Comparison of ENCODE assay signal across 8 mouse cellular contexts in genomic region chr6:147092136-147092535, GRCm38 (mm10). TPM values are rescaled to one million over a fixed set of nuclear protein-coding genes. Genes with fewer than 3 reads are reported as not detected.
DNase-seq lines count a peak whose midpoint lies in the region; ATAC-seq and TF ChIP-seq lines count a peak whose summit lies in the region.

No protein-coding gene starts in this region.

- peaks cover 46% of the 10 kb centered on the region for H3K36me3 ChIP-seq in G1E (replicated peaks)
- peaks cover 10% of the 10 kb centered on the region for H3K36me3 ChIP-seq in erythroblast, embryonic 14.5 days (ENCODE audit: control insufficient read depth)
- peaks cover 25% of the 10 kb centered on the region for H3K36me3 ChIP-seq in heart, embryonic 13.5 days
- H3K36me3 ChIP-seq in kidney, embryonic 16.5 days (ENCODE audit: insufficient read depth, low read length), result no peaks in the 10 kb centered on the region; the same call in 1 of the 2 replicates
- H3K36me3 ChIP-seq in liver, embryonic 13.5 days, result peaks cover 19% of the 10 kb centered on the region
- H3K36me3 ChIP-seq in neural tube, embryonic 15.5 days, result 0 out of 2 replicates have a peak, but pooled peaks cover 6% of the 10 kb centered on the region

- peaks cover 40% of the 10 kb centered on the region for H3K4me1 ChIP-seq in G1E (ENCODE audit: insufficient read depth, low read depth, low read length)
- peaks cover 26% of the 10 kb centered on the region for H3K4me1 ChIP-seq in erythroblast, embryonic 14.5 days (ENCODE audit: control insufficient read depth)
- peaks cover 40% of the 10 kb centered on the region for H3K4me1 ChIP-seq in heart, embryonic 13.5 days
- H3K4me1 ChIP-seq in kidney, embryonic 16.5 days (ENCODE audit: insufficient read depth, low read length), result peaks cover 20% of the 10 kb centered on the region
- peaks cover 40% of the 10 kb centered on the region for H3K4me1 ChIP-seq in liver, embryonic 13.5 days (replicated peaks)
- H3K4me1 ChIP-seq in neural tube, embryonic 15.5 days, result peaks cover 43% of the 10 kb centered on the region

- TF ChIP-seq CTCF in G1E (IDR thresholded peaks at IDR 0.05; ENCODE audit: low read depth, low read length), result no peak
- no peak for TF ChIP-seq CTCF in brain, embryonic 14.5 days (IDR thresholded peaks at IDR 0.05; ENCODE audit: borderline replicate concordance, extremely low read depth, insufficient read depth, insufficient read length)

- DNase-seq in G1E (ENCODE audit: low spot score), result peak; percentile 23
- peak; percentile 72 for DNase-seq in brain, embryonic 14.5 days (ENCODE audit: low read depth)
- DNase-seq in liver, embryonic 13.5 days, result peak; percentile 4

- H3K27ac ChIP-seq in heart, embryonic 13.5 days (replicated peaks), result peak overlapping the region; percentile 87
- no peak overlapping the region for H3K27ac ChIP-seq in kidney, embryonic 16.5 days (ENCODE audit: low read length)
- H3K27ac ChIP-seq in liver, embryonic 13.5 days, result peak overlapping the region; percentile 72
- H3K27ac ChIP-seq in neural tube, embryonic 15.5 days (replicated peaks), result peak overlapping the region; percentile 93

- peak overlapping the region; percentile 93 for H3K9ac ChIP-seq in heart, embryonic 13.5 days
- peak overlapping the region; percentile 93 for H3K9ac ChIP-seq in kidney, embryonic 16.5 days (replicated peaks; ENCODE audit: low read length)
- peak overlapping the region; percentile 84 for H3K9ac ChIP-seq in liver, embryonic 13.5 days
- peak overlapping the region; percentile 93 for H3K9ac ChIP-seq in neural tube, embryonic 15.5 days (replicated peaks)

- peak overlapping the region; percentile 100 for H3K4me3 ChIP-seq in G1E (ENCODE audit: low read depth, low read length)
- H3K4me3 ChIP-seq in erythroblast, embryonic 14.5 days (replicated peaks), result peak overlapping the region; percentile 82
- H3K4me3 ChIP-seq in heart, embryonic 13.5 days, result peak overlapping the region; percentile 78
- H3K4me3 ChIP-seq in kidney, embryonic 16.5 days (ENCODE audit: low read length), result peak overlapping the region; percentile 77
- peak overlapping the region; percentile 81 for H3K4me3 ChIP-seq in liver, embryonic 13.5 days (replicated peaks)
- H3K4me3 ChIP-seq in neural tube, embryonic 15.5 days (replicated peaks), result peak overlapping the region; percentile 89

- WGBS in heart, embryonic 13.5 days, result 2% methylated on average over 15 of the region's 15 CpGs
- 5% methylated on average over 15 of the region's 15 CpGs for WGBS in kidney, embryonic 16.5 days
- 2% methylated on average over 15 of the region's 15 CpGs for WGBS in liver, embryonic 13.5 days (ENCODE audit: insufficient replicate concordance)
- WGBS in neural tube, embryonic 15.5 days, result 2% methylated on average over 15 of the region's 15 CpGs

- H3K27me3 ChIP-seq in G1E (ENCODE audit: insufficient read depth, low read length), result no peaks in the 10 kb centered on the region
- peaks cover 9% of the 10 kb centered on the region for H3K27me3 ChIP-seq in erythroblast, embryonic 14.5 days (ENCODE audit: control insufficient read depth)
- H3K27me3 ChIP-seq in heart, embryonic 13.5 days (replicated peaks), result peaks cover 13% of the 10 kb centered on the region; the same call in 1 of the 2 replicates
- H3K27me3 ChIP-seq in kidney, embryonic 16.5 days (ENCODE audit: insufficient read depth, low read length), result peaks cover 16% of the 10 kb centered on the region; the same call in 1 of the 2 replicates
- H3K27me3 ChIP-seq in liver, embryonic 13.5 days, result peaks cover 9% of the 10 kb centered on the region
- no peaks in the 10 kb centered on the region for H3K27me3 ChIP-seq in neural tube, embryonic 15.5 days (replicated peaks)

- TF ChIP-seq POLR2A in brain, embryonic 14.5 days (IDR thresholded peaks at IDR 0.05; ENCODE audit: borderline replicate concordance, extremely low read depth, insufficient read depth, insufficient read length, poor library complexity, severe bottlenecking), result no peak

- H3K4me2 ChIP-seq in heart, embryonic 13.5 days, result peak overlapping the region; percentile 95
- peak overlapping the region; percentile 90 for H3K4me2 ChIP-seq in kidney, embryonic 16.5 days (replicated peaks; ENCODE audit: low read depth, low read length)
- peak overlapping the region; percentile 89 for H3K4me2 ChIP-seq in liver, embryonic 13.5 days
- H3K4me2 ChIP-seq in neural tube, embryonic 15.5 days, result peak overlapping the region; percentile 93

- peaks cover 3% of the 10 kb centered on the region; the same call in 1 of the 2 replicates for H3K9me3 ChIP-seq in G1E (replicated peaks)
- H3K9me3 ChIP-seq in erythroblast, embryonic 14.5 days (ENCODE audit: control insufficient read depth, low read length), result no peaks in the 10 kb centered on the region
- 0 out of 2 replicates have a peak, but pooled peaks cover 4% of the 10 kb centered on the region for H3K9me3 ChIP-seq in heart, embryonic 13.5 days
- no peaks in the 10 kb centered on the region for H3K9me3 ChIP-seq in kidney, embryonic 16.5 days (ENCODE audit: low read length)
- H3K9me3 ChIP-seq in liver, embryonic 13.5 days (replicated peaks), result no peaks in the 10 kb centered on the region
- no peaks in the 10 kb centered on the region for H3K9me3 ChIP-seq in neural tube, embryonic 15.5 days (replicated peaks)

- ATAC-seq in G1E (ENCODE audit: extremely low read depth, insufficient number of reproducible peaks, low FRiP score, poor library complexity, severe bottlenecking), result no peak
- peak; percentile 15; the same call in 1 of the 2 replicates for ATAC-seq in heart, embryonic 13.5 days (ENCODE audit: extremely low read depth, insufficient number of reproducible peaks, low FRiP score, low TSS enrichment)
- peak; percentile 16 for ATAC-seq in kidney, embryonic 16.5 days (ENCODE audit: low FRiP score, low TSS enrichment)
- ATAC-seq in liver, embryonic 13.5 days (ENCODE audit: low read depth), result peak; percentile 6; the same call in 1 of the 2 replicates
- peak; percentile 37 for ATAC-seq in neural tube, embryonic 15.5 days (ENCODE audit: low FRiP score)
- ATAC-seq in activated CD4-positive, CD25-positive, alpha-beta regulatory T cell, adult 4 months, result no peak

RNA-seq across cellular contexts. Expression of gene Klhl42, which starts 1.0 kb away (rescaled TPM):
- total RNA-seq in G1E (2014; fragmentation: Nextera tagmentation) (11.3 and 15.7 TPM in 2 replicates), G1E (2017) (7.3 and 8.0 TPM in 2 replicates)
- polyA plus RNA-seq in G1E (2012), result 3.8 and 4.4 TPM in 2 replicates
- 10.9 and 13.0 TPM in 2 replicates for polyA plus RNA-seq in brain, embryonic 14.5 days (2012; rRNA removed)
- 0.01 and 0.02 TPM in 2 replicates for polyA plus RNA-seq in erythroblast, embryonic 14.5 days (2012)
- 3.6 and 3.9 TPM in 2 replicates for polyA plus RNA-seq in heart, embryonic 13.5 days (2015; fragmentation: Nextera tagmentation; extraction: Ambion mirVana)
- 6.0 and 7.0 TPM in 2 replicates for polyA plus RNA-seq in kidney, embryonic 16.5 days (2015; fragmentation: Nextera tagmentation; extraction: Ambion mirVana)
- polyA plus RNA-seq in liver, embryonic 13.5 days (2015; fragmentation: Nextera tagmentation; extraction: Ambion mirVana), result 1.7 and 2.0 TPM in 2 replicates
- polyA plus RNA-seq in neural tube, embryonic 15.5 days (2015; fragmentation: Nextera tagmentation; extraction: Ambion mirVana), result 7.4 and 7.5 TPM in 2 replicates
- 10 to 100 TPM; 18.0 to 21.9 TPM for polyA plus RNA-seq in activated CD4-positive, CD25-positive, alpha-beta regulatory T cell, adult 4 months (2017; shearing (Covaris generic))

RNA-seq across cellular contexts. Expression of gene Mansc4, which starts 5.3 kb away (rescaled TPM):
- total RNA-seq in G1E (2014; fragmentation: Nextera tagmentation) (not detected in 2 replicates), G1E (2017) (not detected in 2 replicates)
- not detected in 2 replicates for polyA plus RNA-seq in G1E (2012)
- 0.35 and 0.59 TPM in 2 replicates for polyA plus RNA-seq in brain, embryonic 14.5 days (2012; rRNA removed)
- not detected in 2 replicates for polyA plus RNA-seq in erythroblast, embryonic 14.5 days (2012)
- 0.48 and 0.51 TPM in 2 replicates for polyA plus RNA-seq in heart, embryonic 13.5 days (2015; fragmentation: Nextera tagmentation; extraction: Ambion mirVana)
- 5.3 and 5.9 TPM in 2 replicates for polyA plus RNA-seq in kidney, embryonic 16.5 days (2015; fragmentation: Nextera tagmentation; extraction: Ambion mirVana)
- polyA plus RNA-seq in liver, embryonic 13.5 days (2015; fragmentation: Nextera tagmentation; extraction: Ambion mirVana), result not detected in 2 replicates
- 1.1 and 1.2 TPM in 2 replicates for polyA plus RNA-seq in neural tube, embryonic 15.5 days (2015; fragmentation: Nextera tagmentation; extraction: Ambion mirVana)
- 1 to 10 TPM in 1 of 2 experiments, not detected in 1; 1.1 TPM for polyA plus RNA-seq in activated CD4-positive, CD25-positive, alpha-beta regulatory T cell, adult 4 months (2017; shearing (Covaris generic))

RNA-seq across cellular contexts. Expression of gene Mrps35, which starts 49.6 kb away (rescaled TPM):
- 46.1 and 53.2 TPM in 2 replicates for total RNA-seq in G1E (2014; fragmentation: Nextera tagmentation)
- total RNA-seq in G1E (2017), result 93.1 and 95.4 TPM in 2 replicates
- 11.2 and 17.6 TPM in 2 replicates for polyA plus RNA-seq in G1E (2012)
- 29.8 and 30.9 TPM in 2 replicates for polyA plus RNA-seq in brain, embryonic 14.5 days (2012; rRNA removed)
- polyA plus RNA-seq in erythroblast, embryonic 14.5 days (2012), result 0.45 and 1.1 TPM in 2 replicates
- 123 and 139 TPM in 2 replicates for polyA plus RNA-seq in heart, embryonic 13.5 days (2015; fragmentation: Nextera tagmentation; extraction: Ambion mirVana)
- 120 and 131 TPM in 2 replicates for polyA plus RNA-seq in kidney, embryonic 16.5 days (2015; fragmentation: Nextera tagmentation; extraction: Ambion mirVana)
- 69.5 and 75.8 TPM in 2 replicates for polyA plus RNA-seq in liver, embryonic 13.5 days (2015; fragmentation: Nextera tagmentation; extraction: Ambion mirVana)
- polyA plus RNA-seq in neural tube, embryonic 15.5 days (2015; fragmentation: Nextera tagmentation; extraction: Ambion mirVana), result 83.9 and 92.8 TPM in 2 replicates
- polyA plus RNA-seq in activated CD4-positive, CD25-positive, alpha-beta regulatory T cell, adult 4 months (2017; shearing (Covaris generic)), result 10 to 100 TPM; 92.3 to 93.8 TPM

RNA-seq across cellular contexts. Expression of gene Rep15, which starts 59.8 kb away (rescaled TPM):
- total RNA-seq in G1E (2014; fragmentation: Nextera tagmentation) (not detected in 2 replicates), G1E (2017) (0.05 and 0.12 TPM in 2 replicates)
- polyA plus RNA-seq in G1E (2012), result not detected in 2 replicates
- polyA plus RNA-seq in brain, embryonic 14.5 days (2012; rRNA removed), result 0.58 and 0.66 TPM in 2 replicates
- polyA plus RNA-seq in erythroblast, embryonic 14.5 days (2012), result not detected in 2 replicates
- polyA plus RNA-seq in heart, embryonic 13.5 days (2015; fragmentation: Nextera tagmentation; extraction: Ambion mirVana), result 0.60 and 1.1 TPM in 2 replicates
- polyA plus RNA-seq in kidney, embryonic 16.5 days (2015; fragmentation: Nextera tagmentation; extraction: Ambion mirVana), result 0.85 and 1.1 TPM in 2 replicates
- 0.46 and 0.48 TPM in 2 replicates for polyA plus RNA-seq in liver, embryonic 13.5 days (2015; fragmentation: Nextera tagmentation; extraction: Ambion mirVana)
- polyA plus RNA-seq in neural tube, embryonic 15.5 days (2015; fragmentation: Nextera tagmentation; extraction: Ambion mirVana), result 0.88 and 0.95 TPM in 2 replicates
- polyA plus RNA-seq in activated CD4-positive, CD25-positive, alpha-beta regulatory T cell, adult 4 months (2017; shearing (Covaris generic)), result under 1 TPM; 0.29 to 0.95 TPM

Comparison
In these comparisons a context has a peak if more than half of its experiments do, and no peak if none do; other contexts are left out.
1. ATAC-seq: peak in heart, embryonic 13.5 days (single experiment), kidney, embryonic 16.5 days (single experiment), liver, embryonic 13.5 days (single experiment) and neural tube, embryonic 15.5 days (single experiment); none in G1E (single experiment) and activated CD4-positive, CD25-positive, alpha-beta regulatory T cell, adult 4 months (single experiment).
2. DNase-seq: peak in every context shown above with its lines; median percentile 72 in brain, embryonic 14.5 days; 23 in G1E; 4 in liver, embryonic 13.5 days.
3. Peak in every context shown above with its lines, with median percentiles within 50 percentile points of each other: H3K4me3 ChIP-seq, H3K4me2 ChIP-seq and H3K9ac ChIP-seq.